Mouse (Mus musculus) limb, embryonic 15.5 days (tissue): ENCODE data around the gene Rufy2. TPM values are rescaled to one million over a fixed set of nuclear protein-coding genes. Genes with fewer than 3 reads are reported as not detected.

ENCODE experiments used
- ATAC-seq: fragments of 200-750 bp; cut with Nextera tagmentation; 2 replicates; pipeline ENCODE4 v1.8.0; 2017; ENCODE audit warnings: low read depth, moderate TSS enrichment; ENCODE audit not compliant: insufficient number of reproducible peaks, low FRiP score, low TSS enrichment
- H3K27ac ChIP-seq: fragments of 300-500 bp; sonication (generic); 2 replicates; pipeline ENCODE4 v1.5.1; 2015; ENCODE audit warnings: moderate library complexity, mild to moderate bottlenecking, inconsistent platforms
- H3K27me3 ChIP-seq: fragments of 300-500 bp; sonication (generic); 2 replicates; pipeline ENCODE4 v1.6.1; 2015; ENCODE audit warnings: inconsistent platforms
- H3K36me3 ChIP-seq: fragments of 300-500 bp; sonication (generic); 2 replicates; pipeline ENCODE4 v1.6.1; 2015; ENCODE audit warnings: inconsistent platforms
- H3K4me1 ChIP-seq: fragments of 300-500 bp; sonication (generic); 2 replicates; pipeline ENCODE4 v1.6.1; 2015; ENCODE audit warnings: inconsistent platforms
- H3K4me2 ChIP-seq: fragments of 300-500 bp; sonication (generic); 2 replicates; pipeline ENCODE4 v1.6.1; 2015; ENCODE audit warnings: mild to moderate bottlenecking, inconsistent platforms
- H3K4me3 ChIP-seq: fragments of 300-500 bp; sonication (generic); 2 replicates; pipeline ENCODE4 v1.5.1; 2015; ENCODE audit warnings: mild to moderate bottlenecking, inconsistent platforms
- H3K9ac ChIP-seq: fragments of 300-500 bp; sonication (generic); 2 replicates; pipeline ENCODE4 v1.6.1; 2015; ENCODE audit warnings: inconsistent platforms
- H3K9me3 ChIP-seq: fragments of 300-500 bp; sonication (generic); 2 replicates; pipeline ENCODE4 v1.6.1; 2016; ENCODE audit warnings: inconsistent platforms
- WGBS: fragments of 180-500 bp; shearing (Covaris S2); methylation state at CpG from one replicate; pipeline ENCODE4 v1.1.7; 2015; 5-methylcytosine and 5-hydroxymethylcytosine counted together
- polyA plus RNA-seq: library from polyadenylated mRNA; unstranded; fragments of >200 nt; fragmentation: Nextera tagmentation; extraction: Ambion mirVana; gene quantifications from 2 replicates; pipeline ENCODE4 v1.2.1, GENCODE M21; 2015

The Rufy2 gene
- polyA plus RNA-seq, 1 experiment from 2014 or later = 28.6 TPM

- no peaks in the 10 kb centered on the region for H3K27me3 ChIP-seq
- WGBS = 92% methylated on average over 6 of the region's 6 CpGs
- no peak overlapping the region for H3K27ac ChIP-seq
- no peak overlapping the region for H3K4me2 ChIP-seq
- H3K9me3 ChIP-seq = no peaks in the 10 kb centered on the region
- H3K9ac ChIP-seq = no peak overlapping the region
- no peak overlapping the region for H3K4me3 ChIP-seq
- H3K4me1 ChIP-seq = peaks cover 11% of the 10 kb centered on the region
- peaks cover 48% of the 10 kb centered on the region for H3K36me3 ChIP-seq
- ATAC-seq = no peak
Measured at GRCm38 (mm10) chr10:62984495-62984894, 4.5 kb downstream of the Rufy2 start.

- Histone ChIP-seq H3K4me2 (no peak overlapping the region), H3K9me3 (no peaks in the 10 kb centered on the region), H3K27me3 (no peaks in the 10 kb centered on the region), H3K27ac (no peak overlapping the region), H3K9ac (no peak overlapping the region), H3K36me3 (peaks cover 71% of the 10 kb centered on the region), H3K4me1 (no peaks in the 10 kb centered on the region), H3K4me3 (no peak overlapping the region)
- ATAC-seq = no peak
- WGBS = 31% methylated on average over 3 of the region's 3 CpGs
Measured at GRCm38 (mm10) chr10:62987341-62987740, 7.3 kb downstream of the Rufy2 start.

GRCm38 (mm10) chr10:62990636-62991035 is 10.6 kb downstream of the Rufy2 start:
- Histone ChIP-seq H3K27me3 (no peaks in the 10 kb centered on the region), H3K4me3 (no peak overlapping the region), H3K9me3 (no peaks in the 10 kb centered on the region), H3K4me2 (no peak overlapping the region), H3K36me3 (peaks cover 73% of the 10 kb centered on the region), H3K27ac (no peak overlapping the region), H3K9ac (no peak overlapping the region), H3K4me1 (no peaks in the 10 kb centered on the region)
- no peak for ATAC-seq
- WGBS = 92% methylated on average over 15 of the region's 15 CpGs

DNA sequence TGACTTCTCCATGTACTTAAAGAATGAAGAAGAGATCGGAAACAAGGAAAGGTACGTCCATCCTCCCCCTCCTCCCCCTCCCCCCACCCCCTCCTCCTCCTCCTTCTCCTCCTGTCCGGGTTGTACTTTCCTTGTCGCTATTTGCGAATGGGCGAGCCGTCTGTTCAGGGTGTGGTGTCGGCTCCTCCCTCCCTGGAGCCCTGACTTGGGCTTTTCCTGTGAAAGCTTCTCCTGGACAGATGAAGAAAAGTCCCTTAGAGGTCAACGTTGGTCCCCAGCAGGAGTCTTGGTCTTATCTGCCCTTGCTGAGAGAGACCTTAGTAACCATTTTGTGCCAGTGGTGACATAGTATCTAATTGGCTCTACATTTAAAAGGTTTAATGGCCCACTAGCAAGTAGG is 14.0 kb downstream of the Rufy2 start:
- WGBS = 73% methylated on average over 8 of the region's 9 CpGs
- no peak for ATAC-seq
- no peak overlapping the region for H3K9ac ChIP-seq
- H3K4me1 ChIP-seq = no peaks in the 10 kb centered on the region
- peaks cover 83% of the 10 kb centered on the region for H3K36me3 ChIP-seq
- H3K9me3 ChIP-seq = no peaks in the 10 kb centered on the region
- no peak overlapping the region for H3K4me3 ChIP-seq
- no peak overlapping the region for H3K27ac ChIP-seq
- no peak overlapping the region for H3K4me2 ChIP-seq
- no peaks in the 10 kb centered on the region for H3K27me3 ChIP-seq

DNA sequence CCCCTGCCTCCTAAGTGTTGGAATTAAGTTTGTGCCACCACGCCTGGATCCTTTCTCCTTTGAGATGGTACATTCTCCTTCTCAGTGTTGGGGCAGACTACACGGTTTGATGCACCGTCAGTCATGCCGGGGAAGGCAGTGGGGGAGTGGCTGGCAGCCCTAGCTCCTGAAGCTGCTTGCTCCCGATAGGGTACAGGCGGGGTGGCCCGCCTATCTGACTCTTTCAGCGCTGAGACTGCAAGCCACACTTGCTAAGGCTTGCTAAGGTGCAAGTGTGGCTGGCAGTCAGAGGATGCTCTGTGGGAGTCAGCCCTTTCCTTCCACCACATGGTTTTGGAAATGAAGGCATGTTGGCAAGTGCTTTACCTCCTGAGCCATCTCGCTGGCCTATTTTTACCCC is 20.6 kb downstream of the Rufy2 start:
- Histone ChIP-seq H3K4me3 (no peak overlapping the region), H3K4me1 (no peaks in the 10 kb centered on the region), H3K27me3 (no peaks in the 10 kb centered on the region), H3K36me3 (peaks cover 90% of the 10 kb centered on the region), H3K4me2 (no peak overlapping the region), H3K27ac (no peak overlapping the region), H3K9me3 (no peaks in the 10 kb centered on the region), H3K9ac (no peak overlapping the region)
- WGBS = 82% methylated on average over 9 of the region's 9 CpGs
- ATAC-seq = no peak

- 69% methylated on average over 9 of the region's 9 CpGs for WGBS
- H3K4me1 ChIP-seq = no peaks in the 10 kb centered on the region
- no peak overlapping the region for H3K4me3 ChIP-seq
- H3K27ac ChIP-seq = no peak overlapping the region
- H3K27me3 ChIP-seq = no peaks in the 10 kb centered on the region
- ATAC-seq = no peak
- H3K9me3 ChIP-seq = no peaks in the 10 kb centered on the region
- peaks cover 86% of the 10 kb centered on the region for H3K36me3 ChIP-seq
- no peak overlapping the region for H3K4me2 ChIP-seq
- H3K9ac ChIP-seq = no peak overlapping the region
Measured at GRCm38 (mm10) chr10:63003252-63003651, 23.2 kb downstream of the Rufy2 start.

DNA sequence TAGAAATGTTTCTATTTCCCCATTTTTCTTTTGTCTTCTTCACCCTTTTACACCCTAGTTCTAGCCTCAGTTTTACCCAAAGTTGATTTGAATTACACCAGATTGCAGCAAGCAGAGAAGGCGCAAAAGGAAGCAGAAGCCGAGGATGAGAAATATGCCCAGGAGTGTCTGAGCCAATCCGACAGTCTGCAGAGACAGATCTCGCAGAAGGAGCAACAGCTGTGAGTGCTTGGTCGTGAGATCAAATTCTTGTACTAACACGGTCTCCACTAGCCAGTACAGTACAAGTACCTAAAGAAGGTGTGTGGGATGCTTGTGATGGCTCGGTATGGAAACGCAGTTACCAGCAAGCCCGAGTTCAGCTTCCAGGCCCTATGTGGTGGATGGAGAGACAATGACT is 24.5 kb downstream of the Rufy2 start:
- H3K9ac ChIP-seq = no peak overlapping the region
- H3K9me3 ChIP-seq = no peaks in the 10 kb centered on the region
- no peaks in the 10 kb centered on the region for H3K4me1 ChIP-seq
- no peak overlapping the region for H3K4me3 ChIP-seq
- H3K36me3 ChIP-seq = peaks cover 83% of the 10 kb centered on the region
- no peak overlapping the region for H3K27ac ChIP-seq
- ATAC-seq = no peak
- WGBS = 87% methylated on average over 9 of the region's 9 CpGs
- H3K4me2 ChIP-seq = no peak overlapping the region
- no peaks in the 10 kb centered on the region for H3K27me3 ChIP-seq

DNA sequence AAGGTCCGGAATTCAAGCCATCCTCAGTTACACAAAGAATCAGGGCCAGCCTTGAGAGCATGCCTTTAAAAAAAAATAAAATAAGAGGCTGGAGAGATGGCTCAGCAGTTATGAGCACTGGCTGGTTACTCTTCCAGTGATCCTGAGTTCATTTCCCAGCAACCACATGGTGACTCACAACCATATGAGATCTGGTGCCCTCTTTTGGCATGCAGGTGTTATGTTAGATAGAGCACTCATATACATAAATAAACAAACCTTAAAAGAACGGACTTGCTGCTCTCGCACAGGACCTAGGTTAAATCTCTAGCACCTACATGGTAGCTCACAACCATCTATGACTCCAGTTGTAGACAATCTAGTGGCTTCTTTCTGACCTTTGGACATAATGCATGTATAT is 28.2 kb downstream of the Rufy2 start:
- ATAC-seq = no peak
- WGBS = 69% methylated on average over 3 of the region's 3 CpGs
- no peaks in the 10 kb centered on the region for H3K27me3 ChIP-seq
- H3K9me3 ChIP-seq = no peaks in the 10 kb centered on the region
- no peak overlapping the region for H3K27ac ChIP-seq
- peaks cover 81% of the 10 kb centered on the region for H3K36me3 ChIP-seq
- H3K4me1 ChIP-seq = no peaks in the 10 kb centered on the region
- H3K4me3 ChIP-seq = no peak overlapping the region
- H3K4me2 ChIP-seq = no peak overlapping the region
- H3K9ac ChIP-seq = no peak overlapping the region

GRCm38 (mm10) chr10:63010268-63010667 is 30.2 kb downstream of the Rufy2 start:
- ATAC-seq = no peak
- no peaks in the 10 kb centered on the region for H3K27me3 ChIP-seq
- no peak overlapping the region for H3K4me2 ChIP-seq
- no peak overlapping the region for H3K27ac ChIP-seq
- no peaks in the 10 kb centered on the region for H3K4me1 ChIP-seq
- no peaks in the 10 kb centered on the region for H3K9me3 ChIP-seq
- no peak overlapping the region for H3K9ac ChIP-seq
- H3K4me3 ChIP-seq = no peak overlapping the region
- peaks cover 75% of the 10 kb centered on the region for H3K36me3 ChIP-seq
- 84% methylated on average over 4 of the region's 4 CpGs for whole genome bisulfite sequencing

DNA sequence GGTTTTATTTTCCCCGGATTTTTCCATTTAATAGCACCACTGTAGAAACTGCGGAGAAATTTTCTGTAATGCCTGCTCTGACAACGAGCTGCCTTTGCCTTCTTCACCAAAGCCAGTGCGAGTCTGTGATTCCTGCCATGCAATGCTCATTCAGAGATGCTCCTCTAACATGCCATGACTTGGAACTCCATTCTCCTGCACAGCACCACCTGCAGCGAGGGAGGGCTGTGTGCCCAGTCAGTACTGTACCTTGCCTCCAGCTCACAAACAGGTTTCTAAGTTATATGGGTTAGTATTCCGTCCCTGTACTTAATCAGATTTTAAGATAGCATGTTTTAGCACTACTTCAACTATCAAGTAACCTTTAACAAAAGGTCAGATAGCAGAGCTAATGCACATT is 31.5 kb downstream of the Rufy2 start:
- Histone ChIP-seq H3K9ac (no peak overlapping the region), H3K9me3 (no peaks in the 10 kb centered on the region), H3K4me1 (no peaks in the 10 kb centered on the region), H3K27me3 (no peaks in the 10 kb centered on the region), H3K36me3 (peaks cover 76% of the 10 kb centered on the region), H3K4me3 (no peak overlapping the region), H3K27ac (no peak overlapping the region), H3K4me2 (no peak overlapping the region)
- ATAC-seq = no peak
- 85% methylated on average over 6 of the region's 6 CpGs for WGBS

DNA sequence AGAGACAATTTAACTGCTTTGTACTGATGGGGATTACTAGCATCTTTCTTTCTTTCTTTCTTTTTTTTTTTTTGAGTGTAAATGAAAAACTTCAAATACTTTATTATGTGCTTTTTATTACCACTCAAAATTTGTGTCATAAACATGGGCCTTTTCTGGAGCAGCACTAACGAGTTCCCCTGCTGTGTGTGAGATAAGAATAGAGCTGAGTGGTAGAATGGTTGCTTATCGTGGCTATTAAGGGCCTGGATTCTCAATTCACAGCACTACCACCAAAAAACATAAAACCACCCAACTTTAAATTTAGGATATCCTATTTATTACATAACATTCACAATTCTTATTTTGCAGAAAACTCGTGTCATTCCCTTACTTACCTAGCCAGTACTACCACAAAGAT is 33.5 kb downstream of the Rufy2 start:
- Histone ChIP-seq H3K4me3 (no peak overlapping the region), H3K4me2 (no peak overlapping the region), H3K36me3 (peaks cover 73% of the 10 kb centered on the region), H3K9me3 (no peaks in the 10 kb centered on the region), H3K27ac (no peak overlapping the region), H3K27me3 (no peaks in the 10 kb centered on the region), H3K4me1 (no peaks in the 10 kb centered on the region), H3K9ac (no peak overlapping the region)
- 60% methylated on average over 3 of the region's 3 CpGs for WGBS
- no peak for ATAC-seq

DNA sequence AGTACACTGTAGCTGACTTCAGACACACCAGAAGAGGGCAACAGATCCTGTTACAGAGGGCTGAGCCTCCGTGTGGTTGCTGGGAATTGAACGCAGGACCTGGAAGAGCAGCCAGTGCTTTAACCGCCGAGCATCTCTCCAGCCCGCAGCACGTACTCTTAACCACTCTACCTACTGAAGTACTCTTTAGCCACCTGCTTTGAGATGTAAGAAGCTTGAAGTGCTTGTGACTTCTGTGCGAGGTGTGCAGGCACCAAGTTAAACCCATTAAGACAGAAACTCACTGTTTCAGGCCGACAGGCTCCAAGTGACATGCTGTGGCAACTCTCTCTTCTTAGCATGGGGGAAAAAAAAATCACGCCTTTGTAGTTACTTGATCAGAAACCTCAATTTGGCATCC is 34.1 kb downstream of the Rufy2 start:
- 86% methylated on average over 9 of the region's 9 CpGs for WGBS
- no peak overlapping the region for H3K4me3 ChIP-seq
- H3K9ac ChIP-seq = no peak overlapping the region
- H3K27me3 ChIP-seq = no peaks in the 10 kb centered on the region
- no peaks in the 10 kb centered on the region for H3K9me3 ChIP-seq
- no peak for ATAC-seq
- no peak overlapping the region for H3K27ac ChIP-seq
- no peaks in the 10 kb centered on the region for H3K4me1 ChIP-seq
- peaks cover 70% of the 10 kb centered on the region for H3K36me3 ChIP-seq
- H3K4me2 ChIP-seq = no peak overlapping the region

GRCm38 (mm10) chr10:63019304-63019703 is 39.3 kb downstream of the Rufy2 start:
- Histone ChIP-seq H3K27me3 (no peaks in the 10 kb centered on the region), H3K36me3 (peaks cover 24% of the 10 kb centered on the region), H3K9me3 (no peaks in the 10 kb centered on the region), H3K4me3 (no peak overlapping the region), H3K27ac (no peak overlapping the region), H3K9ac (no peak overlapping the region), H3K4me1 (peaks cover 10% of the 10 kb centered on the region), H3K4me2 (no peak overlapping the region)
- 82% methylated on average over 6 of the region's 6 CpGs for WGBS
- no peak for ATAC-seq
